Mouse (Mus musculus): ENCODE results near the gene Uox.

GRCm38 (mm10) chr3:146567884-146568530 lies 2.2 kb upstream of the Uox start:
- TF ChIP-seq MYOD1 (IDR thresholded peaks at IDR 0.05; ENCODE audit: control insufficient read depth in 1 of 3, insufficient read length in 2 of 3, low read depth in 2 of 3), result no peak
- TF ChIP-seq USF1 (IDR thresholded peaks at IDR 0.05; ENCODE audit: low read depth), result no peak
- no peak for TF ChIP-seq MYOG (IDR thresholded peaks at IDR 0.05; ENCODE audit: control insufficient read depth in 1 of 3, insufficient read depth in 1 of 3, insufficient read length in 2 of 3, low read depth in 2 of 3)
- no peak for TF ChIP-seq REST (IDR thresholded peaks at IDR 0.05; ENCODE audit: insufficient read depth, insufficient read length)
- TF ChIP-seq POLR2A (IDR thresholded peaks at IDR 0.05; ENCODE audit: insufficient read length, low read depth), result no peak
- no peak for TF ChIP-seq MAX (IDR thresholded peaks at IDR 0.05; ENCODE audit: low read depth)
- TF ChIP-seq TCF12 (IDR thresholded peaks at IDR 0.05; ENCODE audit: insufficient read depth, poor library complexity, severe bottlenecking), result no peak
- no peak for TF ChIP-seq CEBPB (IDR thresholded peaks at IDR 0.05; ENCODE audit: insufficient read depth, poor library complexity, severe bottlenecking)
